Mouse (Mus musculus) E14TG2a.4 (cell line): ENCODE measurements at regions not wholly inside any gene's neighbourhood (a gene's known extent, or its start where the extent isn't known, plus 50 kb on each side); places are given as distances from the start of the nearest gene placed in this dataset.
A peak's percentile ranks its signal among the peaks of the same experiment; 100 is the strongest.

Experiments used
- H3K27me3 ChIP-seq: 2 replicates; pipeline ENCODE4 v1.6.1; 2014; ENCODE audit warnings: low read length, control low read depth; ENCODE audit not compliant: insufficient read depth
- H3K36me3 ChIP-seq: 2 replicates; pipeline ENCODE4 v1.6.1; 2014; ENCODE audit warnings: low read length, control low read depth; ENCODE audit not compliant: insufficient read depth
- H3K4me1 ChIP-seq: replicated peaks from 2 replicates; pipeline ENCODE4 v1.6.1; 2014; ENCODE audit warnings: low read depth, low read length, control low read depth
- H3K4me3 ChIP-seq: replicated peaks from 2 replicates; pipeline ENCODE4 v1.5.1; 2014; ENCODE audit warnings: mild to moderate bottlenecking, low read length
- H3K9me3 ChIP-seq: 2 replicates; pipeline ENCODE4 v1.6.1; 2014; ENCODE audit warnings: low read length, control low read depth
- CTCF ChIP-seq: conservative IDR thresholded peaks from 2 replicates; pipeline ENCODE4 v1.5.1; 2014; ENCODE audit warnings: low read length
- NANOG ChIP-seq: IDR thresholded peaks from 2 replicates; pipeline ENCODE4 v1.6.1; 2014; ENCODE audit warnings: borderline replicate concordance, low read length, mixed read lengths
- POU5F1 ChIP-seq: IDR thresholded peaks from 2 replicates; pipeline ENCODE4 v1.6.1; 2014; ENCODE audit warnings: low read length, borderline replicate concordance

DNA sequence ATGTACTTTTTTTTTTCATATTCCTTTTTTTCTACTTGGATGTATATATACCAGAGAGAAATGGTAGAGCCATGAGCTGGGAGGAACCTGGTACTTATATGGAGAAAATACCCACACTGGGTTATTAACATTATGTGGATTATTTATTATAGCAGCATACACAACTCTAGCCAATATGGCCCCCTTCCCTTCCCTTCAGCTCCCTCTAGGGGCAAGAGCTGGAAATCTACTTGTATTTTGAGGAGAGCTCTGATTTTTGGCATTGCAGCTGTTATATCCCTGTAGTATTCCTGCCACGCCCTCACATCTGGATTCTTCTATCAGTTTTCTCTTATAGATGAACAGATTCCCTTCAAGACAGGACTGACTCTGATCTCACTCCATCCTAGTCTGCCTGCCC is 52.0 kb upstream of the Ptprt start:
- Histone ChIP-seq H3K36me3 (no peaks in the 10 kb centered on the region), H3K27me3 (no peaks in the 10 kb centered on the region), H3K9me3 (no peaks in the 10 kb centered on the region), H3K4me3 (no peak overlapping the region), H3K4me1 (no peaks in the 10 kb centered on the region)
- TF ChIP-seq CTCF (peak; percentile 48), POU5F1 (no peak)

DNA sequence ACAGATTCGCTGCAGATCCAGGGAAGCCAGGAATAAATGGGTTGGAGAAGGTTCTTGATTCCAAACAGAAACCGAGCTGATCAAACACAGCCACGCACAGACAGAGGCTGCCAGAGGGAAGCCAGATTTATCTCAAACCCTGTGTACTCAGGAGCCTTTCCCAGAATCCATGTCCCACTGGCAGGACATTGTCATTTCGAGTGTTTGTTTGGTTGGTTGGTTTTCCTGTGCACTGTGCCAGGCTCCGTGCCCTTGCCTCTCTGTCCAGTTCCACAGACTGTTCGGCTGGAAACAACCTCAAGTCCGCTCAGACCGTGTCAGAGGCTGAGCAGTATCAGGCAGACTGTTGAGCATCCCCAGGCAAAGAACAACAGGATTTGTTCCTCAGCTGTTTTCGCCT is 51.4 kb upstream of the Ptprt start:
- TF ChIP-seq NANOG (no peak), CTCF (no peak), POU5F1 (no peak)
- Histone ChIP-seq H3K4me1 (no peaks in the 10 kb centered on the region), H3K9me3 (no peaks in the 10 kb centered on the region), H3K27me3 (no peaks in the 10 kb centered on the region), H3K4me3 (no peak overlapping the region), H3K36me3 (no peaks in the 10 kb centered on the region)
